Mouse (Mus musculus) stomach, embryonic 14.5 days (tissue): ENCODE results near the gene Tmem30c. TPM values are rescaled to one million over a fixed set of nuclear protein-coding genes. Genes with fewer than 3 reads are reported as not detected.

Source experiments
- ATAC-seq: fragments of 200-750 bp; cut with Nextera tagmentation; 2 replicates; pipeline ENCODE4 v1.8.0; 2017; ENCODE audit warnings: low read depth, moderate TSS enrichment; ENCODE audit not compliant: insufficient number of reproducible peaks, insufficient read depth, low FRiP score
- H3K27ac ChIP-seq: fragments of 300-500 bp; sonication (generic); 2 replicates; pipeline ENCODE4 v1.5.1; 2014; ENCODE audit warnings: mild to moderate bottlenecking, low read length, moderate library complexity, mixed read lengths
- H3K27me3 ChIP-seq: fragments of 300-500 bp; sonication (generic); 2 replicates; pipeline ENCODE4 v1.6.1; 2014; ENCODE audit warnings: low read length, control low read depth, mixed read lengths; ENCODE audit not compliant: control insufficient read depth, insufficient read depth
- H3K36me3 ChIP-seq: fragments of 300-500 bp; sonication (generic); 2 replicates; pipeline ENCODE4 v1.6.1; 2014; ENCODE audit warnings: mild to moderate bottlenecking, control low read depth, low read length, moderate library complexity, mixed read lengths; ENCODE audit not compliant: control insufficient read depth, insufficient read depth
- H3K4me1 ChIP-seq: fragments of 300-500 bp; sonication (generic); 2 replicates; pipeline ENCODE4 v1.6.1; 2014; ENCODE audit warnings: low read length, control low read depth, mixed read lengths; ENCODE audit not compliant: control insufficient read depth, insufficient read depth
- H3K4me2 ChIP-seq: fragments of 300-500 bp; sonication (generic); replicated peaks from 2 replicates; pipeline ENCODE4 v1.6.1; 2014; ENCODE audit warnings: low read depth, low read length, control low read depth
- H3K4me3 ChIP-seq: fragments of 300-500 bp; sonication (generic); 2 replicates; pipeline ENCODE4 v1.5.1; 2014; ENCODE audit warnings: low read depth, low read length, control low read depth
- H3K9ac ChIP-seq: fragments of 300-500 bp; sonication (generic); replicated peaks from 2 replicates; pipeline ENCODE4 v1.6.1; 2014; ENCODE audit warnings: low read depth, mild to moderate bottlenecking, control low read depth, low read length, moderate library complexity, mixed read lengths
- H3K9me3 ChIP-seq: fragments of 300-500 bp; sonication (generic); 2 replicates; pipeline ENCODE4 v1.6.1; 2016; ENCODE audit warnings: low read depth, low read length, control low read depth; ENCODE audit not compliant: control insufficient read depth
- WGBS: fragments of 180-500 bp; shearing (Covaris S2); extraction: QIAGEN DNeasy Blood & Tissue Kit; methylation state at CpG from one replicate; pipeline ENCODE4 v1.1.7; 2014; 5-methylcytosine and 5-hydroxymethylcytosine counted together
- polyA plus RNA-seq: library from polyadenylated mRNA; unstranded; fragments of >200 nt; fragmentation: Nextera tagmentation; extraction: Ambion mirVana; gene quantifications from 2 replicates; pipeline ENCODE4 v1.2.1, GENCODE M21; 2014

Gene Tmem30c
- polyA plus RNA-seq, 1 experiment from 2014 or later: 0.19 TPM

GRCm38 (mm10) chr16:57319284-57320124, 26.8 kb upstream of the Tmem30c start:
- Histone ChIP-seq H3K27ac (no peak overlapping the region), H3K4me3 (no peak overlapping the region), H3K9ac (no peak overlapping the region), H3K4me2 (no peak overlapping the region), H3K4me1 (peaks cover 15% of the 10 kb centered on the region), H3K9me3 (no peaks in the 10 kb centered on the region), H3K27me3 (no peaks in the 10 kb centered on the region), H3K36me3 (no peaks in the 10 kb centered on the region)
- no peak for ATAC-seq
- 77% methylated on average over 7 of the region's 7 CpGs for WGBS

- Histone ChIP-seq H3K4me3 (no peak overlapping the region), H3K4me2 (no peak overlapping the region), H3K27ac (no peak overlapping the region), H3K4me1 (peaks cover 15% of the 10 kb centered on the region), H3K27me3 (no peaks in the 10 kb centered on the region), H3K9me3 (no peaks in the 10 kb centered on the region), H3K9ac (no peak overlapping the region), H3K36me3 (no peaks in the 10 kb centered on the region)
- ATAC-seq: no peak
- WGBS: 58% methylated on average over 8 of the region's 8 CpGs
These were observed 26.0 kb upstream of the Tmem30c start for GRCm38 (mm10) chr16:57318637-57319125.

GRCm38 (mm10) chr16:57317882-57318636, 25.4 kb upstream of the Tmem30c start:
- WGBS: 19% methylated on average over 13 of the region's 13 CpGs
- H3K4me1 ChIP-seq: peaks cover 15% of the 10 kb centered on the region

GRCm38 (mm10) chr16:57317127-57317526, 24.5 kb upstream of the Tmem30c start:
- ATAC-seq: no peak
- Histone ChIP-seq H3K27ac (no peak overlapping the region; the same call in 1 of the 2 replicates), H3K9ac (no peak overlapping the region), H3K27me3 (no peaks in the 10 kb centered on the region), H3K4me3 (no peak overlapping the region), H3K4me2 (no peak overlapping the region), H3K9me3 (no peaks in the 10 kb centered on the region), H3K36me3 (no peaks in the 10 kb centered on the region), H3K4me1 (peaks cover 15% of the 10 kb centered on the region)
- WGBS: 74% methylated on average over 4 of the region's 4 CpGs

More at GRCm38 (mm10) chr16:57317882-57318636, 25.4 kb upstream of the Tmem30c start:
- Histone ChIP-seq H3K9me3 (no peaks in the 10 kb centered on the region), H3K36me3 (no peaks in the 10 kb centered on the region), H3K4me2 (no peak overlapping the region), H3K27me3 (no peaks in the 10 kb centered on the region), H3K27ac (peak overlapping the region; percentile 56; the same call in 1 of the 2 replicates), H3K9ac (no peak overlapping the region), H3K4me3 (no peak overlapping the region)
- ATAC-seq: peak; percentile 62; the same call in 1 of the 2 replicates

- no peaks in the 10 kb centered on the region for H3K9me3 ChIP-seq
- no peaks in the 10 kb centered on the region for H3K27me3 ChIP-seq
- no peak overlapping the region for H3K4me2 ChIP-seq
- no peak overlapping the region for H3K4me3 ChIP-seq
- no peak for ATAC-seq
- 75% methylated on average over 9 of the region's 9 CpGs for WGBS
- H3K27ac ChIP-seq: no peak overlapping the region; the same call in 1 of the 2 replicates
- no peaks in the 10 kb centered on the region for H3K36me3 ChIP-seq
- no peak overlapping the region for H3K9ac ChIP-seq
- H3K4me1 ChIP-seq: peaks cover 15% of the 10 kb centered on the region
These were observed 22.4 kb upstream of the Tmem30c start for GRCm38 (mm10) chr16:57315026-57315425.

GRCm38 (mm10) chr16:57314236-57314635, 21.6 kb upstream of the Tmem30c start:
- H3K4me3 ChIP-seq: no peak overlapping the region
- 91% methylated on average over 3 of the region's 3 CpGs for WGBS
- no peaks in the 10 kb centered on the region for H3K27me3 ChIP-seq
- H3K27ac ChIP-seq: no peak overlapping the region; the same call in 1 of the 2 replicates
- no peak overlapping the region for H3K9ac ChIP-seq
- H3K9me3 ChIP-seq: no peaks in the 10 kb centered on the region
- peaks cover 15% of the 10 kb centered on the region for H3K4me1 ChIP-seq
- no peak for ATAC-seq
- H3K4me2 ChIP-seq: no peak overlapping the region
- no peaks in the 10 kb centered on the region for H3K36me3 ChIP-seq

- Histone ChIP-seq H3K27ac (no peak overlapping the region), H3K27me3 (no peaks in the 10 kb centered on the region), H3K4me1 (peaks cover 15% of the 10 kb centered on the region), H3K4me3 (no peak overlapping the region), H3K9me3 (no peaks in the 10 kb centered on the region), H3K9ac (no peak overlapping the region), H3K36me3 (no peaks in the 10 kb centered on the region), H3K4me2 (no peak overlapping the region)
- 84% methylated on average over 3 of the region's 3 CpGs for WGBS
- ATAC-seq: no peak
These were observed 20.8 kb upstream of the Tmem30c start for GRCm38 (mm10) chr16:57313487-57313886.

- 0 out of 2 replicates have a peak, but pooled peaks cover 8% of the 10 kb centered on the region for H3K4me1 ChIP-seq
- H3K4me3 ChIP-seq: no peak overlapping the region
- no peaks in the 10 kb centered on the region for H3K9me3 ChIP-seq
- no peak overlapping the region for H3K27ac ChIP-seq
- H3K27me3 ChIP-seq: no peaks in the 10 kb centered on the region
- no peak overlapping the region for H3K9ac ChIP-seq
- ATAC-seq: no peak
- H3K36me3 ChIP-seq: no peaks in the 10 kb centered on the region
- WGBS: 95% methylated on average over 2 of the region's 2 CpGs
- H3K4me2 ChIP-seq: no peak overlapping the region
These were observed 19.5 kb upstream of the Tmem30c start for GRCm38 (mm10) chr16:57312130-57312529.
